Mouse (Mus musculus) stomach, postnatal 0 days (tissue): ENCODE measurements around the gene Panx1.

Source experiments
- CTCF ChIP-seq: IDR thresholded peaks from 2 replicates; pipeline ENCODE4 v1.5.1; 2016; ENCODE audit warnings: antibody characterized with exemption, low read depth, mild to moderate bottlenecking, moderate library complexity
- EP300 ChIP-seq: optimal IDR thresholded peaks from 2 replicates; pipeline ENCODE3; 2016; ENCODE audit warnings: antibody characterized with exemption

- TF ChIP-seq CTCF (no peak), EP300 (no peak)
Observed at GRCm38 (mm10) chr9:15045740-15046139, 462 bp upstream of the Panx1 start.
